Mouse (Mus musculus): ENCODE data around the gene 1700012B07Rik.

The 1700012B07Rik gene

GRCm38 (mm10) chr11:109846343-109846742 is 18.5 kb upstream of the 1700012B07Rik start:
- no peak for DNase-seq (ENCODE audit: low spot score in 2 of 2)

GRCm38 (mm10) chr11:109845601-109846000 is 17.8 kb upstream of the 1700012B07Rik start:
- no peak for DNase-seq (ENCODE audit: low spot score in 2 of 2)

- DNase-seq (ENCODE audit: low spot score in 2 of 2): no peak
Measured at GRCm38 (mm10) chr11:109844466-109844865, 16.6 kb upstream of the 1700012B07Rik start.

- no peak for DNase-seq (ENCODE audit: low spot score in 2 of 2)
Measured at GRCm38 (mm10) chr11:109830368-109830767, 2.5 kb upstream of the 1700012B07Rik start.

DNA sequence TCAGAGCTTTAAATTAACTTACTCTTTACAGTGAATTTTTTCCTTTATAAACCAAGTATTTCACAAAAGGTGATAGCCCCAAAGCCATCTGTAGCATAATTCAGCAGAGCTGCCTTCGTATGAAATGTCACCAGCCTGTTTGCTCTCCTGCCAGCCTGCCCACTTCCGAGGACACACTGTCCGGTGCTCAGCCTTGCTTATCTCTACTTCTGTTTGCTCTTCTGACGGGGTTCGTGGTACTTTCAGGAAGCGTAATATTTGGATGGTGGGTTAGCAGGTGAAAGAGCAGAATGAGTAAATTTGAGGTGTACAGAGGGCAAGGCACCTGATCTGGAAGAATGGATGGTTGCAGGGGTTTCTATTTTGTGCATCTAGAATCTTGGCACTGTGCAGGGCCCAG is 5.6 kb downstream of the 1700012B07Rik start:
- no peak for DNase-seq (ENCODE audit: low spot score in 2 of 2)

DNA sequence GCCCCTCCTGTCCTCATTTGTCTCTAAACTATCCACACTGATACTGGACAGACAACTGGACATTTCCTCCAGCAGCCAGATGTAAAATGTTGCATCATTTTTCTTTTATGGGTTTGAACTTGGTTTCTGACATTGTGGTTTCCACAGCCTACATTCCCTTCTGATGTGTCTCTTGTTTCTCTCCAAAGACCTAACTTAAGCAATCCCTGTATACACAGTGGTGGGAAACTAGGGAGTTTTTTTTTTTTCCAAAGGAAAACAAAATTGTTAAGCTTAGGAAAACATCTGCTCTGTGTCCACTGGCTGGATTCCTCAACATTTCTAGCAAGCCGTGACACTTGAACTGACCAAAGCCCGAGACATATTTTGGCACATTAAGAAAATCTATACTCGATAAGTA is 10.4 kb downstream of the 1700012B07Rik start:
- no peak for DNase-seq (ENCODE audit: low spot score in 2 of 2)

- no peak for DNase-seq (ENCODE audit: low spot score in 2 of 2)
Measured at GRCm38 (mm10) chr11:109816911-109817310, 10.9 kb downstream of the 1700012B07Rik start.

DNA sequence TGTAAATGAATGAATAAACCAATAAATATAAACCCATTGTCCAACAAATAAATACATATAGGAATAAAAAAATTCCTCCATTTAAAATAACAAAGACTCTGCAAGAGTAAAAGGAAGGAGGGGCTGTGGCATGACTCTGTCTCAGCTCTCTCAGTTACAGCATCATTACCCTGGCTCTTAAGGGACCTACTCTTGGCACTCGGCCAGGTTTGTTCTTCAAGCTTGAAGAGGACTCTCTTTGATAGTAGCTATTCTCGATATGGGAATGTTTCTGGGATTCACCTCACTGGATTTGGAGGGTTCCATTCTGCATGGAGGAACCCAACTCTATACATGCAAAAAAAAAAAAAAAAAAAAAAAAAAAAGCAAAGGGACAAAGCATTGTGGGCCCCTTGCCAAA is 16.1 kb downstream of the 1700012B07Rik start:
- DNase-seq (ENCODE audit: low spot score in 2 of 2): no peak

GRCm38 (mm10) chr11:109809175-109809855 is 18.5 kb downstream of the 1700012B07Rik start:
- DNase-seq (ENCODE audit: low spot score in 2 of 2): no peak

DNA sequence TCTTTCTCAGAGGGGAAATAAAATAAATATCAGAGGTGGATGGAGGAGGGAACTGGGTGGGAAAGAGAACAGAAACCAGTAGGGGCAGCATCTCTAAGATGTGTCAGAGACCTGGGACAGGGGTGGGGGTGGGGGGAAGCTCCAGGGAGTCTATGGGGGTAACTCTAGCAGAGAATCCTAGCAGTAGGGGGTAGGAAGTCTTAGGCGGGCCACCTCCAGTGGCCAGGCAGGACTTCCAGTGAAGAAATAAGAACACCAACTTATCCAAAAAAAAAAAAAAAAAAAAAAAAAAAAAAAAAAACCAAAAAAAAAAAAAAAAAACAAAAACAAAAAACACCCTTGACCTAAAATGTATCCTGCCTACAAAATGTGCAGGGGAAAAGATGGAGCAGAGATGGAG is 26.3 kb downstream of the 1700012B07Rik start:
- no peak for DNase-seq (ENCODE audit: low spot score in 2 of 2)

GRCm38 (mm10) chr11:109797531-109797930 is 30.3 kb downstream of the 1700012B07Rik start:
- DNase-seq (ENCODE audit: low spot score in 2 of 2): no peak

DNA sequence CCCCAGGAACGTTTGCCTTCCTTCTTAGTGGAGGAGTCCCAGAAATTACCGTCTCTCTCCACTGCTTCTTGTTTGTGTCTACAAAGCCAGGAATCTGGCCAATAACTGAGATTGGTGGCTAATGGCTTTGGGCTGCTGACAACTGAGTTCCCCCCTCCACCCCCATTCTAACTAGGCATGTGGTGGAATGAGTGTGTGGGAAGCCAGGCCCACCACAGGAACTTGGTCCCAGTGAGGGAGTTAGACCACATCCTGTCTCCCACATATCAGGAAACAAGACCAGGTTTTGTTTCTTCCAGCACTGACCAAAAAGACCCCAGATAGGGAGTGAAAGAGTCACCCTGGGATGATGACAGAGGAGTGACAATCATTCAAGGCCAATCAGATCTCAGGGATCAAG is 32.3 kb downstream of the 1700012B07Rik start:
- no peak for DNase-seq (ENCODE audit: low spot score in 2 of 2)

DNA sequence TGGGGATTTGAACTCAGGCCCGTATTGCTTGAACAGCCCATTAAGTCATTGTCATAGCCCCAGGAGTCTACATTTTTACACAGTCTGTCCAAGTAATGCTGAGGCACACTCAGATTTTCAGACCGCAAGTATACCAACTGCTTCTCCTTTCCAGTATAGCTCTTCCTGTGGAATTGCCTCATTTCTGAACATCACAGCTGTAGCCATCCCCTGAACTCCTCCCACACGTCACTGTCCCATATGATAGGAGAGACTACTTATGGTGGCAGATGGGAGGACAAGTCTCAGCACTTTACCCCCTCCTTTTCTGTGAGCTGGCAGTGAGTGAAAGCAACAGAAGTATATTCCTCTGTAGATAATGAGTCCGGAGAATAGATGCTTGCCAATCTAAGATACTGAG is 34.3 kb downstream of the 1700012B07Rik start:
- DNase-seq (ENCODE audit: low spot score in 2 of 2): no peak

- DNase-seq (ENCODE audit: low spot score in 2 of 2): no peak
Measured at GRCm38 (mm10) chr11:109792401-109792997, 35.3 kb downstream of the 1700012B07Rik start.

- DNase-seq (ENCODE audit: low spot score in 2 of 2): no peak
Measured at GRCm38 (mm10) chr11:109791965-109792364, 35.9 kb downstream of the 1700012B07Rik start.

GRCm38 (mm10) chr11:109790221-109790620 is 37.6 kb downstream of the 1700012B07Rik start:
- DNase-seq (ENCODE audit: low spot score in 2 of 2): no peak

GRCm38 (mm10) chr11:109785392-109785791 is 42.5 kb downstream of the 1700012B07Rik start:
- no peak for DNase-seq (ENCODE audit: low spot score in 2 of 2)

DNA sequence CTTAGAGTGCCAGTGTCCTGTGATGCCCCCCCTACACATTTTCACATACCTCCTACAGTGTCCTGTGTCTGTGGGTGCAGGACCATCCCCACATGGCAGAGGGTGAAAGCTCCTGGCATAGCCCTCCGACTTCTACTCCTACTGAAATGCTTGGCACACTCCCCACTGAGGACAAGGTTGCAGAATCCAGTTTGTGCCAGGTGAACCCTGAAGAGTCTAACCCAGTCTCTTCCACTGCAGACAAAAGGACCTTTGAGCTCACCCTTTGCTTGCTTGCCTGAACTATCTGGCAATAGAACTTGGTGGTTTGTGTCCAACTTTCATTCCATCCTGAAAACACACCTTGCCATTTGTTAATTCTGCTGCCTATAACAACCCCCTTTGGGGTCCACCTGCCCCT is 56.5 kb downstream of the 1700012B07Rik start:
- DNase-seq (ENCODE audit: low spot score in 2 of 2): no peak

- DNase-seq (ENCODE audit: low spot score in 2 of 2): no peak
Measured at GRCm38 (mm10) chr11:109770185-109770584, 57.7 kb downstream of the 1700012B07Rik start.

DNA sequence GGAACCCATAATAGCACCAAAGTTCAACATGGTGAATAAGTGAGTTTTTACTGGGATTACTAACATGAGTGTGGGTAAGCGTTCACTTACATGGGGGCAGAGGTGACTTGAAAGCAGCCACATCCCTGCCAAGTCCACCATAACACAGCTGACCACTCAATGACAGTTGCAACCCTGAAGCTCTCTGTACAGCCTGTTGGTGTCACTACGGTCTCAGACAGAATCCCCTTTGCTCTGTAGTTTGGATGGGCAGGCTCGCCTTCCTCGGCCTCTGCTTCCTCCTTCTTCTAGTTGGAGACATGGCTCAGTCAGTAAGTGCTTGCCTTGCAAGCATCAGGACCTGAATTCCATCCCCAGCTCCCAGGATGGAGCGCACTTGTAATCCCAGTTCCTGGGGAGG is 58.8 kb downstream of the 1700012B07Rik start:
- DNase-seq (ENCODE audit: low spot score in 2 of 2): no peak

- DNase-seq (ENCODE audit: low spot score in 2 of 2): no peak
Measured at GRCm38 (mm10) chr11:109760063-109760462, 67.8 kb downstream of the 1700012B07Rik start.

GRCm38 (mm10) chr11:109758616-109759215 is 69.1 kb downstream of the 1700012B07Rik start:
- no peak for DNase-seq (ENCODE audit: low spot score in 2 of 2)

DNA sequence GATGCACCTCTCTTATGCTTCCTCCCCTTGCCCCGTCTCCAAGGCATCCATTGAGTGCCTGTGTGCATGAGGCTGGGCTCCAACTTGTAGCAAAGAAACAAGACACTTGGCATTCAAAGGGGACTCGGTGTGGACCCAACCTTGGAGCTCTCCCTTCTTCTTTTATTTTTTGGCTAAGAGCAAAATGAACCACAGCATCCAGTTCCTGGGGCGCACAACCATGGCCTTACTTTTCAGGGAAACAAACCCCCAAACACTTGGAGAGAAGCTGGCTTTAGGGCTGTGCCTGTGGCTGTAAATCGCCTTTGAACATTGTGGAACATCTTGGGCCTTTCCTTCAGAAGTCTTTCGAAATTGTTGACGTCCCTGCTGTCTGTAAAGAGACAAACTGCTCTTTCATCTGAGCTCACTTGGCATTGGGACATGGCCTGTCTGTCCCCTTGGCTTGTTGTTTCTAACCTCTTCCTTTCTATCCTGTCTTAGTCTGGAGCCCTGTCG is 73.7 kb downstream of the 1700012B07Rik start:
- no peak for DNase-seq (ENCODE audit: low spot score in 2 of 2)

All from spleen, postnatal 14 days (tissue).